Mouse (Mus musculus) intestine, embryonic 16.5 days (tissue): ENCODE measurements around the gene Satb2. TPM values are rescaled to one million over a fixed set of nuclear protein-coding genes. Genes with fewer than 3 reads are reported as not detected.

ENCODE experiments used
- ATAC-seq: fragments of 200-750 bp; cut with Nextera tagmentation; 2 replicates; pipeline ENCODE4 v1.8.0; 2017; ENCODE audit warnings: moderate TSS enrichment, moderate library complexity
- H3K27ac ChIP-seq: fragments of 300-500 bp; sonication (generic); 2 replicates; pipeline ENCODE4 v1.5.1; 2014; ENCODE audit warnings: mild to moderate bottlenecking, low read length
- H3K27me3 ChIP-seq: fragments of 300-500 bp; sonication (generic); replicated peaks from 2 replicates; pipeline ENCODE4 v1.6.1; 2014; ENCODE audit warnings: low read length, control low read depth, mixed read lengths; ENCODE audit not compliant: control insufficient read depth, insufficient read depth
- H3K36me3 ChIP-seq: fragments of 300-500 bp; sonication (generic); 2 replicates; pipeline ENCODE4 v1.6.1; 2014; ENCODE audit warnings: low read length, control low read depth; ENCODE audit not compliant: control insufficient read depth, insufficient read depth
- H3K4me1 ChIP-seq: fragments of 300-500 bp; sonication (generic); 2 replicates; pipeline ENCODE4 v1.6.1; 2014; ENCODE audit warnings: low read length, control low read depth, mixed read lengths; ENCODE audit not compliant: control insufficient read depth, insufficient read depth
- H3K4me2 ChIP-seq: fragments of 300-500 bp; sonication (generic); 2 replicates; pipeline ENCODE4 v1.6.1; 2014; ENCODE audit warnings: low read depth, low read length, control low read depth
- H3K4me3 ChIP-seq: fragments of 300-500 bp; sonication (generic); 2 replicates; pipeline ENCODE4 v1.5.1; 2014; ENCODE audit warnings: mild to moderate bottlenecking, low read length
- H3K9ac ChIP-seq: fragments of 300-500 bp; sonication (generic); 2 replicates; pipeline ENCODE4 v1.6.1; 2014; ENCODE audit warnings: low read depth, low read length
- H3K9me3 ChIP-seq: fragments of 300-500 bp; sonication (generic); 2 replicates; pipeline ENCODE4 v1.6.1; 2016; ENCODE audit warnings: low read length, control low read depth; ENCODE audit not compliant: control insufficient read depth
- WGBS: fragments of 180-500 bp; shearing (Covaris S2); extraction: QIAGEN DNeasy Blood & Tissue Kit; methylation state at CpG from one replicate; pipeline ENCODE4 v1.1.7; 2014; 5-methylcytosine and 5-hydroxymethylcytosine counted together
- polyA plus RNA-seq: library from polyadenylated mRNA; unstranded; fragments of >200 nt; fragmentation: Nextera tagmentation; extraction: Ambion mirVana; gene quantifications from 2 replicates; pipeline ENCODE4 v1.2.1, GENCODE M21; 2015

Satb2 gene
- polyA plus RNA-seq, 1 experiment from 2014 or later = 2.1 TPM

DNA sequence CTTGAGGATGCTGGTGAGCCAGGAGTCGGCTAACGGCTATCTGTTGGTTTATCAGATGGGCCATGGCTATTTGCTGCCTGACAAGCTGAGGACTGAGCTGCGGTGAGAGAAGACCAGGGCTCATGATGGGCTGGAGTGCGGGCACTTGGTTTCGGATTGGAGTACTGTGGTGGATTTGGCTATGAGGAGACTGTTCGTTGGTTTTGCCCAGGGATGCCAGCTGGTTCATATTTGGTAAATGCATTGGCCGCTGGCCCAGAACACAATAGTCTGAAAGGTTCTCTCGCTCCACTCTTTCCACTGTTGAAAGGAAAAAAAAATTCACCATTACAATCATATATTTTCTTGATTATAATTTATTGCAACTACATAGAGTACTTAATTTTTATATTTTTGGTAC lies 107.0 kb downstream of the Satb2 start:
- 92% methylated on average over 8 of the region's 8 CpGs for WGBS
- H3K27ac ChIP-seq = no peak overlapping the region
- no peaks in the 10 kb centered on the region for H3K4me1 ChIP-seq
- no peak for ATAC-seq
- H3K4me2 ChIP-seq = no peak overlapping the region
- no peaks in the 10 kb centered on the region for H3K27me3 ChIP-seq
- no peak overlapping the region for H3K4me3 ChIP-seq
- no peaks in the 10 kb centered on the region for H3K36me3 ChIP-seq
- H3K9me3 ChIP-seq = no peaks in the 10 kb centered on the region
- H3K9ac ChIP-seq = no peak overlapping the region

- no peak overlapping the region for H3K4me2 ChIP-seq
- no peaks in the 10 kb centered on the region for H3K27me3 ChIP-seq
- no peaks in the 10 kb centered on the region for H3K9me3 ChIP-seq
- no peaks in the 10 kb centered on the region for H3K4me1 ChIP-seq
- no peak overlapping the region for H3K9ac ChIP-seq
- ATAC-seq = no peak
- 86% methylated on average over 1 of the region's 1 CpGs for WGBS
- no peak overlapping the region for H3K4me3 ChIP-seq
- no peak overlapping the region for H3K27ac ChIP-seq
- no peaks in the 10 kb centered on the region for H3K36me3 ChIP-seq
Observed at GRCm38 (mm10) chr1:56865246-56865645, 113.2 kb downstream of the Satb2 start.

DNA sequence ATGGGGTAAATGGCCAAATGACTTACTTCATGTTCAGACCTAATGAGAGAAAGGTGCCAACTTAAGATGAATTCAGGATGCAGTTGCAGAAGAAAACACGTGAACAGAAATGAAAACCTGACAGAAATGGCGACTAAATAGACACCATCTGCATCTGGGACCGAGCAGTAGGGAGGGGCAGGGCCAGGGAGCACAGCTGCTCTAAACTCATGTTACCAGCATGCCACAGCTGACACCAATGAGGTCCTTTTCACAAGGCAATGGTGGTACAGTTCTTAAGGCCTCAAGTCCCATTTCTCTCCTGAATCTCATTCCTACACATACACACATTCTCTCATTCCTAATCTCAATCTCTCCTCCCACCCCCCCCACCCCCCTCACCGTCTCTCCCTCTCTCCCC lies 115.7 kb downstream of the Satb2 start:
- 73% methylated on average over 4 of the region's 4 CpGs for WGBS
- Histone ChIP-seq H3K27ac (no peak overlapping the region), H3K36me3 (no peaks in the 10 kb centered on the region), H3K9me3 (no peaks in the 10 kb centered on the region), H3K27me3 (no peaks in the 10 kb centered on the region), H3K4me2 (no peak overlapping the region), H3K4me3 (no peak overlapping the region), H3K9ac (no peak overlapping the region), H3K4me1 (no peaks in the 10 kb centered on the region)
- no peak for ATAC-seq

GRCm38 (mm10) chr1:56857202-56857601 lies 121.2 kb downstream of the Satb2 start:
- no peaks in the 10 kb centered on the region for H3K4me1 ChIP-seq
- no peaks in the 10 kb centered on the region for H3K36me3 ChIP-seq
- no peak overlapping the region for H3K27ac ChIP-seq
- no peak overlapping the region for H3K4me2 ChIP-seq
- ATAC-seq = no peak
- no peaks in the 10 kb centered on the region for H3K9me3 ChIP-seq
- H3K9ac ChIP-seq = no peak overlapping the region
- H3K4me3 ChIP-seq = no peak overlapping the region
- 85% methylated on average over 8 of the region's 8 CpGs for WGBS
- H3K27me3 ChIP-seq = no peaks in the 10 kb centered on the region

DNA sequence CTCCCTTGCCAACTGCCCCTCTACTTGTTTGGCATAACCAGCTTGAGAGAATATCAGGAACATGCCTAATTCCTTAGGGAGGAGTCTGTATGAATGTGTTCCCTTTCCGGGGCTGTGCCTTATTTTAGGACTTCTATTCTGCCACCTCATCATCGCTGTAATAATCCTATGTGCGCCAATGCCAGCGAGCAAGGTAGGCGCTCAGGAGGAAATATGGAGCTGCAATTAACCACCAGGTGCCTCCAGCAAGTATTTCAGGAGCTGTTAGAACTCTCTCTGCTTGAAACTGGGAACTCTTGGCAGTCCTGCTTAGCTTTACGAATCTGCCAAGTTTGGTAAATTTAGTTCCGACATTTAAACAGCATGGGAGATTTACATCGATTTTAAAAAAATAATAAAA lies 128.0 kb downstream of the Satb2 start:
- ATAC-seq = no peak
- Histone ChIP-seq H3K4me3 (no peak overlapping the region), H3K9me3 (no peaks in the 10 kb centered on the region), H3K9ac (no peak overlapping the region), H3K4me2 (no peak overlapping the region), H3K27ac (no peak overlapping the region), H3K36me3 (no peaks in the 10 kb centered on the region), H3K27me3 (no peaks in the 10 kb centered on the region), H3K4me1 (no peaks in the 10 kb centered on the region)
- WGBS = 91% methylated on average over 8 of the region's 8 CpGs

DNA sequence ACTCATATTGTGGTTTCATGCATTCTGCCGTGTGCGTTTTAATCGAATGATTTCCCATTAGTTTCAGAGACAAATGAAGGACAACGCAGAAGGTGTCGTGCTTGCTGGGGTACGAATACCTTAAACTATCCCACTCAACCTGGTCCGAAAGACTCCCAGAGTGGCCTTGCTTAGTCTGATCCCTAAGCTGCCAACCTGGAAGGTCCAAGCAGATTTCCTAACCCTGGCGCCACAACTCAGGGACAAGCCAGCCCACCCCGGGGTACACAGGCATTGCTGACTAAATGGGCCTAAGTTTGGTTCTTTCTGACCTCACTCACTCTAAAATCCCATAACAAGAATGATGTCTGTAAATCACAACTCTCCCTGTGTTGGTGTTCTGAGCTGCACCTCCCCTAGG lies 132.1 kb downstream of the Satb2 start:
- Histone ChIP-seq H3K9ac (no peak overlapping the region), H3K9me3 (no peaks in the 10 kb centered on the region), H3K27ac (no peak overlapping the region), H3K27me3 (no peaks in the 10 kb centered on the region), H3K4me1 (no peaks in the 10 kb centered on the region), H3K4me3 (no peak overlapping the region), H3K36me3 (no peaks in the 10 kb centered on the region), H3K4me2 (no peak overlapping the region)
- WGBS = 93% methylated on average over 9 of the region's 9 CpGs
- no peak for ATAC-seq

DNA sequence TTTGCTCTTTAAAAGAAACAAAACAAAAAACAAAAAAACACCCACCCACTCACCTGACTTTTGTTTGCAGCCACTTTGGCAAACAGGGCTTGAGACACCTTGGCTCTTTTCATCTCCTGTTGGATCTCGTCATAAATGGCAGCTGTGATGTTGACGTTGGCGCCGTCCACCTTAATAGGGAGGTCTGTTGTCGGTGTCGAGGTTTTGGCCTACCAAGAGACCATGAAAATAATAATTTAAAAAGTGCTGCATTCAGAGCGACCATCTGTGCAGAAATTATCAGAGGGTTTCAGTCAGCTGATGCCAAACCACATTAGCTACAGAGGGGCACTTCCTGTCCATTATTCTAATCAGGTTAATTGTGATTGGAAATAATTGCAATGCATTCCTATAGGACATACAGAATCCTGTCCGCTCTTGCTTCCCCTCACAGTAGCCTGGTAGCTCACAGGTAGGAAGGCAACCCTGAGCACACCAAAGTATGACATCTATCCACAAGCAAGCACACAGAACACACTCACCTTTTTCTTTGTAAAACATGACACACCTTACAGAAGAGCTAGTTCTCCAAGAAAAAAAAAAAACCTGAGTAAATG lies 132.8 kb downstream of the Satb2 start:
- Histone ChIP-seq H3K36me3 (no peaks in the 10 kb centered on the region), H3K27me3 (no peaks in the 10 kb centered on the region), H3K4me2 (no peak overlapping the region), H3K9me3 (no peaks in the 10 kb centered on the region), H3K27ac (no peak overlapping the region), H3K9ac (no peak overlapping the region), H3K4me3 (no peak overlapping the region), H3K4me1 (no peaks in the 10 kb centered on the region)
- WGBS = 79% methylated on average over 8 of the region's 8 CpGs
- no peak for ATAC-seq

DNA sequence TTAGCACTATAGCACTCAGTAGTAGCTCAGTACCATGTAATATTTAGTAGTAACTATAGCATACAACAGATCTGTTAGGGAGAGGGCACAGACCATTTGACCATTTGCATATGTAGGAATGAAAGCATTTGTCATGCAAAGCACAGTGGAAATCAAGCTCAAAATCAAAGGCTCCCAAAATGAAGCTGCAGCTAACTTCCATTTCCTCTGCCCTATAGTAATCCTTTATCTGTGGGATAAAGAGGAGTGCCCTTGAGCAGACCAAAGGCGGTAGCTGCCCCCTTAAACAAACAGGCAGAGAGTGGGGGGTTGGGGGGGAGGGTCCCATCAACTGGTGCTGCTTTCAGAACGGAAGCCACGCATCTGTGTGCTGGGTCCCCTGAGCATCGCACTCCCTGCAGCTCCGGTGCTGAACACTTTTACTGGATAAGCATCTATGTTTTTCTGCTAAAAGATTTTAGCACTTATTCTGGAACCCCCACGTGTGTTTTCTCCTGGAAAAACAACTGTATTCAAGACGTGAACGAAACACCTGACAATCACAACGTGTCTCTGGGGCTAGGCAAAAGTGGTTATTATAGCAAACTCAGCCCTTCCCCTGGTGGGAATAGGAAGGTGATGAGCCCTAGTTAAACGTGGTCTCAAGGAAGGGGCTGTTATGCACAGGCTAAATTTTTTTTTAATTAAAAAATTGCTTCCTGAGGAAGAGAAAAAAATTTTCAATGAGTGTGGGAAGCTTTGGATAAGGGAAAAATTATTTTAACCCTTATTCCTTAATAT lies 133.7 kb downstream of the Satb2 start:
- Histone ChIP-seq H3K4me2 (no peak overlapping the region), H3K9ac (no peak overlapping the region), H3K4me1 (no peaks in the 10 kb centered on the region), H3K36me3 (no peaks in the 10 kb centered on the region), H3K27ac (no peak overlapping the region), H3K4me3 (no peak overlapping the region), H3K27me3 (no peaks in the 10 kb centered on the region), H3K9me3 (no peaks in the 10 kb centered on the region)
- no peak for ATAC-seq
- 33% methylated on average over 10 of the region's 10 CpGs for WGBS

GRCm38 (mm10) chr1:56838901-56839300 lies 139.5 kb downstream of the Satb2 start:
- 26% methylated on average over 1 of the region's 1 CpGs for WGBS

More at GRCm38 (mm10) chr1:56838901-56839300, 139.5 kb downstream of the Satb2 start:
- no peaks in the 10 kb centered on the region for H3K9me3 ChIP-seq
- no peak overlapping the region for H3K9ac ChIP-seq
- no peaks in the 10 kb centered on the region for H3K27me3 ChIP-seq
- H3K4me2 ChIP-seq = no peak overlapping the region
- no peak for ATAC-seq
- H3K4me1 ChIP-seq = no peaks in the 10 kb centered on the region
- no peak overlapping the region for H3K27ac ChIP-seq
- H3K4me3 ChIP-seq = no peak overlapping the region
- no peaks in the 10 kb centered on the region for H3K36me3 ChIP-seq
